Mouse (Mus musculus): ENCODE measurements around the gene Psen2.

GRCm38 (mm10) chr1:180279648-180280047 lies 16.4 kb upstream of the Psen2 start:
- TF ChIP-seq POLR2A (IDR thresholded peaks at IDR 0.05; ENCODE audit: insufficient read depth, low read depth, low read length) (no peak), CTCF (IDR thresholded peaks at IDR 0.05; ENCODE audit: insufficient read depth, low read depth, low read length) (no peak)

Measured in olfactory bulb, adult 2 months (tissue).